Mouse (Mus musculus) ZHBTc4 (cell line): Measurements from ENCODE around the gene Nipa2.
"Not testable (repeated sequence)": the region's sequence is repeated elsewhere in the genome, so short reads cannot be mapped to it uniquely, and the experiment has no call there.

ENCODE experiments used
- DNase-seq: peaks from one replicate; pipeline ENCODE4 v3.0.0-alpha.2; 2011; ENCODE audit warnings: low read depth, low spot score

The Nipa2 gene

GRCm38 (mm10) chr7:55938341-55938740, 23.9 kb downstream of the Nipa2 start:
- DNase-seq, result no peak

GRCm38 (mm10) chr7:55935025-55935424, 27.3 kb downstream of the Nipa2 start:
- no peak for DNase-seq

- no peak for DNase-seq
Measured at GRCm38 (mm10) chr7:55928649-55929048, 33.6 kb downstream of the Nipa2 start.

GRCm38 (mm10) chr7:55927262-55927661, 35.0 kb downstream of the Nipa2 start:
- no peak for DNase-seq

- DNase-seq, result not testable (repeated sequence)
Measured at GRCm38 (mm10) chr7:55918365-55918764, 43.9 kb downstream of the Nipa2 start.

- no peak for DNase-seq
Measured at GRCm38 (mm10) chr7:55912118-55912517, 50.2 kb downstream of the Nipa2 start.

- DNase-seq, result no peak
Measured at GRCm38 (mm10) chr7:55911371-55911770, 50.9 kb downstream of the Nipa2 start.

- DNase-seq, result no peak
Measured at GRCm38 (mm10) chr7:55910356-55910755, 51.9 kb downstream of the Nipa2 start.

GRCm38 (mm10) chr7:55909519-55909918, 52.8 kb downstream of the Nipa2 start:
- no peak for DNase-seq

- no peak for DNase-seq
Measured at GRCm38 (mm10) chr7:55905449-55905848, 56.8 kb downstream of the Nipa2 start.

GRCm38 (mm10) chr7:55903766-55904165, 58.5 kb downstream of the Nipa2 start:
- DNase-seq, result no peak

- DNase-seq, result peak; percentile 92
Measured at GRCm38 (mm10) chr7:55891797-55892196, 70.5 kb downstream of the Nipa2 start.

- no peak for DNase-seq
Measured at GRCm38 (mm10) chr7:55890731-55891130, 71.5 kb downstream of the Nipa2 start.

GRCm38 (mm10) chr7:55889996-55890395, 72.3 kb downstream of the Nipa2 start:
- no peak for DNase-seq

GRCm38 (mm10) chr7:55888603-55889002, 73.7 kb downstream of the Nipa2 start:
- DNase-seq, result no peak
